Mouse (Mus musculus) lung, adult 10 weeks (tissue): Measurements from ENCODE around the gene Arhgef17. TPM values are rescaled to one million over a fixed set of nuclear protein-coding genes. Genes with fewer than 3 reads are reported as not detected.

Experiments
- polyA plus RNA-seq: library from polyadenylated mRNA; stranded (reverse); fragments of 350-450 nt; fragmentation: Illumina TruSeq; extraction: RNeasy Lipid Tissue Mini Kit (QIAGEN cat#74804); gene quantifications from one replicate; pipeline ENCODE4 v1.2.3, GENCODE M21; 2014; ENCODE audit warnings: low read depth, low replicate concordance; ENCODE audit not compliant: insufficient read depth

Gene Arhgef17
- polyA plus RNA-seq, result 11.2 TPM

GRCm38 (mm10) chr7:100931926-100932480, at the start of gene Arhgef17:
Gene Arhgef17 (minus strand): TSS chr7:100932107.

GRCm38 (mm10) chr7:100974135-100974903, 42.4 kb upstream of the Arhgef17 start, which contains the start of gene P2ry6:
Gene P2ry6 (minus strand): TSS chr7:100974649.

GRCm38 (mm10) chr7:100862828-100863638, 68.9 kb downstream of the Arhgef17 start, which contains the start of gene Relt:
Gene Relt (minus strand): TSS chr7:100863446.

Other genes with a start within 250 kb of the Arhgef17 start
- 9.4 TPM for gene Fam168a, start 225.5 kb downstream of the Arhgef17 start, polyA plus RNA-seq
- 4.7 TPM for gene Relt, start 68.7 kb downstream of the Arhgef17 start, polyA plus RNA-seq
- gene P2ry6, start 42.5 kb upstream of the Arhgef17 start, polyA plus RNA-seq, result 7.8 TPM
- gene P2ry2, start 80.8 kb upstream of the Arhgef17 start, polyA plus RNA-seq, result 4.0 TPM
- 12.2 TPM for gene Fchsd2, start 160.8 kb upstream of the Arhgef17 start, polyA plus RNA-seq